Mouse (Mus musculus) lung, adult 18-20 months (tissue): Measurements from ENCODE around the gene Stap2.

Experiments
- DNase-seq, 2 experiments: peaks; one replicate each; pipeline ENCODE4 v3.0.0; 2022; ENCODE audit warnings: mixed read lengths in 2 of 2

Stap2 gene

DNA sequence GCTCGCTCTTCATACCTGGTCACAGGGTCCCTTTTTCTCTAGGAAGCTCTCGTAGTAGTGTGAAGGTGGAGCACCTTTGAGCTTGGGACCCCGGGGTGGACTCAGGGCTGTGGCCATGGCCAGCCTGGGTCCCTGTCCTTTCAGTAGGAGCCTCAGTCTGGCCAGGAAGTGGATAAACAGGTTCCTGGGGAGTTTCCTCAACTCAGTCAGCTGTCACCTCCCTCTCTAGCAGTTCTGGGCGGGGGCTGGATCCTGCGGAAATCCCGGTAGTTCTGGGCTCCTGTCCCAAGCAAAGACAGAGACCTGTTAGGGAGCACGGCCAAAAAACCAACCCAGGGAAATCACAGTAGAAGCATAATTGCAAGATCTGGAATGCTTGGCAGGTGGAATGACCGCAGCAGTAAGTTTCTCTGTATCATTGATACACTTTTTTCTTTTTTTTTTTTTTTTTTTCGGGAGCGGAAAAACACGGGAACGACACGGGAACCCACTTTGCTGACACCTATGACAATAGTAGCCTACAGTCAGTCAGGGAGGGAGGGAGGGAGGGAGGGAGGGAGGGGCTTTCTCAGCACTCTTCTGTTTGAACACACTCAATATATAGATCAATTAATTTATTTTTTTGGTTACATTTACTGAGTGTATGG is at the start of gene Stap2, which contains the start of gene Mpnd:
Gene Stap2, minus strand, starts transcription at position 170 of the 647 bp plus-strand sequence.
Gene Mpnd, plus strand, starts transcription at position 297 of the 647 bp plus-strand sequence.
- peak; percentile 81 to 89 for DNase-seq

DNA sequence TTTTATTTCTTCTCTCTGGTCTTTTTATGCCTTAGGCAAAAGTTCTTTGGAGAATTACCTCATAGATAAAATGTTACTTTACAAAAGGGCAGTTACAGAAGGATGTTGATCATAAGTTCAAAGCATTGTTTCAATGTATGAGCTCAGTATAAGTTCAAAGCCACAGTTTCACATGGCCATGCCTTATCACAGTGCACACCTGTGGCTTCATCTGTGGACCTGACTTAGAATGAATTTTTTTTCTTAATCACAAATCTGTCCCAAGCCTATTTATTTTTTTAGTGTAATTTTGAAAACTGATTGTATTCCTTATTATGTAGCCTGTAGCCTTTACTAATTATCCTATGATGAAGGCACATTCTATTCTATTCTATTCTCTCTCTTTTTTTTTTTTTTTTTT is 49.6 kb upstream of the Stap2 start:
- DNase-seq, result no peak

DNA sequence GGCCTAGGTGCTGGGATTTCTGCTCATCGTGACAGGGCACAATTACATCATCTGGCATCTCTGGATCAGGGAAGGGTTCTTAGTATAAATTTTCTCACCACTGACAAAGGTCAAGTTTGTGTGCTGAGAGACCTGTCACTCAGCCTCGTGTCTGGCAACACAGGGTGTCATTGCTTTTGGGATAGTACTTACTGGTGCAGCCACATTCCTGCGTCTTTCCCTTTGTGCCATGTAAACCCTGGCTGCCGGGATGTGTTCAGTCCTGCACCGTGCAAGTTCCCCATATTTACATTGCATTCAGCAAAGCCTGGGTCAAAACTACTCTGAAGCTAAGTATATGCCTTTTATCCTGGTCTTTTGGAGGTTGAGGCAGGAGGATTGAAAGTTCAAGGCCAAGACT is 46.0 kb upstream of the Stap2 start:
- DNase-seq, result no peak

DNA sequence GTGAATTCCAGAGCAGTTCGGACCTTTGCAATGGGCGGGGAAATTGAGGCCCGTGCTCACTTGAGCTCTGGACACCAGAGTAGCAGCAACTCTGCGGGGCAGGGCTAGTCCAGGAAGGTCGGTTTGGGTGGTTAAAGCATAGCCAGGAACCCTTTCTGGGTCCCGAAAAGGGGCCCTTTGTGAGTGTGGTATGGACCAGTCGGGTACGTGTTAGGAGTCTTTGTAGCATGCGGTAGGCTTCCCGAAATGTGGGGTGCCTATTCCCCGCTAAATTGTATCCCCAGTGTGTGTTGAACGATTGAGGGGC is 35.4 kb upstream of the Stap2 start:
- DNase-seq, result no peak

DNA sequence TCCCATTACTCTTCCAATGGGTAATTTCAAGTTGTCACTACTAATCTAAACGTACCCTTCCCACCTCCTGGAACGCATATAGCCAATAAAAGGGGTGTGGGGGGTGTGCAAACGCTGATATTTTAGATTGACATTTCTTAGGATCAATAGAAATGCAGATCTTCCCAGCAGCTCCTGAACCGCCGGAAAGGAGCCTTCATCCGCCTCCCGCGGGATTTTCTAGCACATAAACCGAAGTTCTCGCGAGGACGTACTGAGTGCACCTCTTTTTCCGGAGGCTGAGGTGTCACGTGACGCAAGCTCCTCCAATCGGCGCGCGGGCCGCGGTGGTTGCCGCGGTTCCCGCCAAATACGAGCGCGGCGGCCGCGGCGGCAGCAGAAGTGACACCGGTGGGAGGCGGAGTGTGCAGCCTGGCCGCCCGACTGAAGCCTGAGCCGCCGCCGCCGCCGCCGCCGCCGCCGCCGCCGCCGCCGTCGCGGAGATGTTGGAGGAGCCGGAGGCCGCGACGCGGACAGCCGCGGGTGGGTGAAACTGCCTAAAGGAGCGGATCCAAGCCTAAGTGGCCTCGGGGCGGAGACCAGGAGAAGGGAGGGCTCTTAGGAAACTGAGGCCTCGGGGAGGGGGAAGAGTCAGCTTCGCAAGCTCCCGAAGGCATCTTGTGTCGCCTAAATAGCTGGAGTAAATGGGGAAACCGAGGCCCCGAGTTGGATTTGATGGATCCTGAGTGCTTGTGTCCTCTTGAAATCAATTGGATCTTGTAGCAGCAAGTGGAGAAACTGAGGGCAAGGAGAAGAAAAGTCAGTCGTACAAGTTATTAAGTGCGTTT is 34.9 kb upstream of the Stap2 start, which contains the start of gene Chaf1a:
Gene Chaf1a, plus strand, starts transcription at position 410 of the 827 bp plus-strand sequence.
- peak; percentile 98 to 99 for DNase-seq

DNA sequence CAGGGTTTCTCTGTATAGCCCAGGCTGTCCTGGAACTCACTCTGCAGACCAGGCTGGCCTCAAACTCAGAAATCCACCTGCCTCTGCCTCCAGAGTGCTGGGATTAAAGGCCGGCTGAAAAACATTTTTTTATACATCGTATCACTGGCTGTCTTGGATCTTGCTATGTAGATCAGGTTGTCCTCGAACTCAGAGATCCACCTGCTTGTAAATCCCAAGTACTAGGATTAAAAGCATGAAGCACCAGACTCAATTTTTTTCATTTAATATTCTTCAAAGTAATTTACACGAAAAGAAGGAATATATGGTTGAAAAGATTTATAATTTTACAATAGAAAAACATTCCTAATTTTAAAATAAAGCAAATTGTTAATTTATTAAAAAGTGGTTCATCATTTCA is 34.0 kb upstream of the Stap2 start:
- no peak for DNase-seq

DNA sequence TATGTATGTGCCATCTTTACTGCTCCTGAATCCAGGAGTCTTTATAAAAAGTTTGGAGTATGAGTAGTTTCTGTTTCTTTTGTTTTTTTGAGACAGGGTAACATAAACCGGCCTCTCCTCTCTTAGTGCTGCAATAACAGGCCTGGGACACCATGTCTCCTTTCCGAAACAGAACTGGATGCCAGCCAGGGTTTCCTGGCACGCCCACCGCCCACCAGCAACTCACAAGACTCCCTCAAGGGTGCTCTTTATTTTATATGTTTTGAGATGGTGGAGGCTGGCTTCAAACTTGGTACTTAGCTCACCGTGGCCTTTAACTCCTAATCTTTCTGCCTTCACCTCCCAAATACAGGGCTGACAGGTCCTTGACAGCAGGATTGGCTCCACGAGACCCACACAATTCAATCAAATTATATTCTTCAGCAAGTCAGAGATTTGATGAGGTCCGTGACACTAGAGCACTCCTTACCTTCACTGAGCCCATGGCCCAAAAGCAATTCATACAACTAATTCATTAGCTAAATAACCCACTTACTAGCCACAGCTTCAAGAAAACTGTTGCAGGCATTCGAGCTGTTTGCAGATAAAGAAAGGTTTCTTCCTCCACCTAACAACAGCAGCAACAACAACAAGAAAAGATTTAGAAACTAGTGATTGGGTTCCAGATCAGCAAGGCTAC is 33.3 kb upstream of the Stap2 start:
- DNase-seq, result no peak

DNA sequence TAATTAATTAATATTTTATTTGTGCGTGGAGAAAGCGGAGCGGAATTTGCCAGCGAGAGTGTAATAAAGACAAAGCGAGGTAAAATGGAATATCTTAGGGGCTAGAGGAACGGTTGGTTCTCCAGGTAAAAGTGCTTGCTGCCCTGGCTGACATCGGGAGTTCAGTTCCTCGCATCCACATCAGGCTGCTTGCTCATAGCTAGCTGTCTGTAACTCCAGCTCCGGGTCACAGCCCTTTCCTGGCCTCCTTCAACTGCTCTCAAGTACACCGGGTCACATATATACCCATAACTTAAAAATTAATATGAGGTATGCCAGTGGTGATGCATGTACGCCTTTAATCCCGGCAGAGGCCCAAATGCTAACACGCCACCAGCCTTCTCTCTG is 31.5 kb upstream of the Stap2 start:
- DNase-seq, result no peak

DNA sequence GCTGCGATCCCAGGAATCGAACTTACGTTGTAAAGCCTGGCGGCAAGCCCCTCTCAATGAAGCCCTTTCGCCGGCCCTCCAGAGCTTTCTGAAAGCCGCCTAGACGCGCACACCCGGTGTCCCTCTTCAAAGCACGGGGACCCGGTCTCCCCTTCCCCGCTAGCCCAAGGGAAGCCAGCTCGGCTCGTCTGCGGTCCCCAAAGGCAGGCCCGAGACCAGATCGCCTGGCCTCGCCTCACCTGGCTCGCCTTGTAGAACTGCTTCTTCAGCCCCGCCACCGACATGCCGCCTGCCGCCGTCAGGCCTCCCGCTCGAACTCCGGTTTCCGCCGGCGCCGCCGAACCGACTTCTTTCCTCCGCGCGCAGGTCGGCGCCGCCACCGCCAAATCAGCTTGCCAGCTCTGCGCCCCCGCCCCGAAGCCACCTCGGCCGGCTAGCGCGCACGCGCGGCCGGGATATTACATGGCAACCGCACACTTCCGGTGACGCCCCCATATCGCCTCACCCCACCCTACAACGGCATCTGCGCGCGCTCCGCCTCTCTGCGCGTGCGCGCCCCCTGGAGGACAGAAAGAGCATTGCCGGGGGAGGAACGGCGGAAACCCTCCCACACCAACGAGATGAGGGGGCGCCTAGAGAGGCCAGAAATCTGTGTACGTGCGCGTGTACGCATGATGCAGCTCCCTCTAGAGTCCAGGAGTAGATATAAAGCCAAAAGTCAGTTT is 31.0 kb upstream of the Stap2 start, which contains the start of gene Sh3gl1:
Gene Sh3gl1, minus strand, starts transcription at position 460 of the 725 bp plus-strand sequence.
- peak; percentile 98 to 99 for DNase-seq

DNA sequence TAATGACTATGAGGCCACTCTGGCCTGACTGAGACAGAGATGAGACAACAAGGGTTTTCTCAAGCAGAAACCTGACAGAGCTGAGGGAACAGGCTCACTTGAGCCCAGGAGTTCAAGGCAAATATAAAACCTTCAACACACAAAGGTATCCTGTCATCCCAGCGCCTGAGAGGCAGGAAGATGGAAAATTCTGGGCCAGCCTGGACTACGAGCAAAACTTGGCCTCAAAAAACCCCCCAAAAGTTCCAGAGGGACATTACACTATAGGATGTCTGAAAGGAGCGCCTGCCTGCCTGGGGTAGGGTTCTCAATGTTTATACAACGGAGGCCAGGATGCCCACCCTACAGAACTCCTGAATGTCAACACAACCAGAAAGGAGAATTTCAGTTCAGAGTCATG is 29.8 kb upstream of the Stap2 start:
- no peak for DNase-seq

DNA sequence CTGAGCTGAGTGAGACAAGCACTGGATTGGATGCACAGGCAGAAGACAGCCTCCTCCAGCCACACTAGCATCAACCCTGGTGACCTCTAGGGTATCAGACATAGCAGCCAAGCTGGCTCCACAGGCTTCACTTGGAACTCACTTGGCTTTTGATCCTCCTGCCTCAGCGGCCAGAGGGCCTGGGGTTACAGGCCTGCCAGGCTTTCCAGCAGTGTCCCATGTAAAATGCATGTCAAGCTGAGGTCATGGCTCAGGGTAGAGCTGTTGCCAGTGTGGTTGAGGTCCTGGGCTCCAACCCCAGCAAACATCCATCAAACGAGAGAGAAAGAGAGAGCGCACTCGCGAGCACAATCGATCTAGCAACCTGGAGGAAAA is 29.3 kb upstream of the Stap2 start:
- no peak for DNase-seq

DNA sequence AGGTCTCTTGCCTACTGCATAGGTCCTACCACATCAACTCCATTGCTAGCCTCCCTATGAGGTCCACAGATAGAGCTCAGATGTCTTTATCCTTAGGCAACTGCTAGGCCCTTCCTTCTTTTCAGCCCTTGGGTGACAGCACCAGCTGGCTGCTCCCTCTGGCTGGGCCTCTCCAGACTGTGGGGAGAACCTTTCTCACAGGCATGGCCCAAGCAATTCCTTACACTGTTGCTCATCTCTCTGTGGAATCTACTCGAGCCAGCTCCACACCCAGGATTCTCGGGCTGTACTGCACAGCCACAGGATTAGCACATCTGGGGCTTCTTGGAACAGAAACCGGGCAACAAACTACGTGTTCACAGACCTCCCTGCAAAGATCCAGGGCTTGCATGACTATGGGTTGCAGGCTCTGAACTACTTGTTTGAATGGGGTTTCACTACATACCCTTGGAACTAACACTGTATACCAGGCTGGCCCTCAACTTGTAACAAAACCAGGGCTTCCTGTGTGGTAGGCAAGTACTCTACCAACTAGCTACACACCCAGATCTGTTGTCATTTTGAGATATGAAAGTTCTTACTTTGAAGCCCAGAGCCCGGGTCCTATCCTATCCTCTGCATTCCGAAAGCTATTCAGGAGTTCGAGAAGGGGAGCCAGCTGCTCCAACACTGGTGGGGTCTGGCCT is 28.8 kb upstream of the Stap2 start:
- DNase-seq, result no peak

DNA sequence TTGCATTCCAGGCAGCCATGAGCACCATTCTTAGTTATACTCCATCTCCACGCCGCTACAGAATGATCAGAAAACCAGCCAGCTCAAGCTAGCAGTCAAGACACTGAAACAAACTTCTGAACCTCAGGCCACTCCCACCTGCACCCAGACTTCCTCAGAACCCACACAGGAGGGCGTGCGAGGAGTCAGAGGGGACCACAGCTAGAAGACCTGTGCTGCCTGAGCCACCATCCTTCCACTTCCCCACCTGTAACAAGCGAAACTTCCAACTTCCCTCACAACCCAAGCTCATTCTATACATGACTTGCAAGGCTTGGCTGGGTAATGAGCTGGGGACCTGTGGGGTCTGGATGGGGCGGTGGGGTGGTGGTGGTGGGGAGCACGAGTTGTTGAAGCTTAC is 27.4 kb upstream of the Stap2 start:
- no peak for DNase-seq

DNA sequence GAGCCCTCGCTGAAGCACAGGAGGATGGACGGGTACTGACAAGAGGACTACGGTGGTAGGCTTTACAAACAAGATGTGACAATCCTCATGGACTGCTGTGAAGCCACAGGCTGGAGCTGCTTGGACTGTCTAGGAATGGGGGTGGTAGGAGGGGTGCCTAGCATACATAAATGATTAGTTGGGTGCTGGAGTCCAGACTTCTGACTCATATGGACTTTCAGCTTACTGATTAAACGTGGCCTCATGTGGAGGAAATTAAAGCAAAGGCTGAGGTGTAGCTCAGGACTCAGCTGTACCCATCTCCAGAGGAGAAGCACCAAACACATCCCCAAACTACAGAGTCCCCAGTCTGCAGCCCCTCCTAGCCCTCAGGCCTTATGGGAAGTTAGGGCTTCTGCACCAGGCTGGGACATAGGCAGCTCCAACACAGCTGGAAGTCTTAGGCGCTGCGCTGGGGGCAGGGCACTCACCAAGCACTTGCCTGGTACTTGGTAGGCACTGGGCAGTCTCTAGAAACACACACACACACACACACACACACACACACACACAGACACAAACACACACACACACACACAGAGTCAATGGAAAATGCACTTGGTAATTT is 26.8 kb upstream of the Stap2 start:
- DNase-seq, result no peak

DNA sequence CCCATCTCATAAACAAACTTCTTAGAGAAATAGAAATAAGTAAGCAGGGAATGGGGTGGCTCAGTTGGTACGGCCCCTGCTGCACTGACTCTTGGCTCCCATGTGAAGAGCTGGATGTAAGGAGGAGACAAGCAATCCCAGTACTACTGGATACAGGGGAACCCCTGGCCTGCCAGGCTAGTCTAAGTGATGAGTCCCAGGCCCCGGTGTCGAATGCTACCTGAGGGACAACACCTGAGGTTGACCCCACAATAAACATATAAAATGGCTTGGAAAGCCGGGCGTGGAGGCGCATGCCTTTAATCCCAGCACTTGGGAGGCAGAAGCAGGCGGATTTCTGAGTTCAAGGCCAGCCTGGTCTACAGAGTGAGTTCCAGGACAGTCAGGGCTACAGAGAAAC is 26.0 kb upstream of the Stap2 start:
- no peak for DNase-seq

DNA sequence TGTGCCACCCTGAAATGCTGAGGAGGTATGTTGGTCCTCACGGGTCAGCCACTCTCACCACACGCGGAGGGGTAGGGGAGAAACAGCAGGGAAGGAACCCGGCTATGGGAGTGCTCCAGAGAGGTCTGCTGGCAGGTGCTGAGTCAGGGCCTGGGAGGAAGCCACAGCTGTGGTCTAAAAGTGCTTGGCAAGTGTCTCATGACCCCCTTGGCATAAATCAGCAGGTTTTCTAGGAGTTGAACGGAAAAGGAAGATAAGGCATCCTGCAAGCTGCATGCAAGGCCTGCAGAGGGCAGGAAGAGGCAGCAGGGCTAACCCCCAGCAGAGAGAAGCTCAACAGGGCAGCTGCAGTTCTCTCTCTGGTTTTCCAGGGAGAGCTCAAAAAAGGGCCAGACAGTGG is 25.5 kb upstream of the Stap2 start:
- DNase-seq, result peak; percentile 35 to 49

DNA sequence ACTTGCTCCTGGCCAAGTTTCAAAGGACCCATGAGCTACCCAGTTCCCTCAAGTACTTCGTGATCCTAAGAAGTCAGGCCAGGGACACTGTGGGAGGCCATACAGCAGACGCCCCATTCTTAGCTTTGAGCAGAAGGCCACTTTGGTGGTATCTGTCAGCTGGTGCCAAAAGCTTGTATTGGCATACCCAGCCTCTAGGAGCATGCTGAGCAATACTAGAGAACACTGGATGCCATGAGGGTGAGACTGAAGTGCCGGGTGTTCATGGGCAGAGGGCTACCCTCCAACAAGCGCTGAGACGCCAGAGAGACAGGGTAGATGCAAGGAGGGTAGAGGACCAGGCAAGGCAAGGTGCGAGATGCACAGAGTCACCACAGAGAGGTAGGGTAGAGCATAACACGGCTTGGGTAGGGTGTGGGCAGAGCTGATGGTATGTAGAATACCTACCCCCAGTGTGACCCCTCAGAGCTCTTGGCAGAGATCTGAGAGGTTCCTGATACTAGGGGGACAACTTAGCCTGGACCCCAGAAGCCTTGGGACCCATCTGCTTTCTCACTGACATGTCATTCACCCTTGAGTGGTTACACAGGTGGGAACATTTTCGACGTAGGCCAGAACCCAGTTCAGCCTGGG is 25.0 kb upstream of the Stap2 start:
- no peak for DNase-seq

DNA sequence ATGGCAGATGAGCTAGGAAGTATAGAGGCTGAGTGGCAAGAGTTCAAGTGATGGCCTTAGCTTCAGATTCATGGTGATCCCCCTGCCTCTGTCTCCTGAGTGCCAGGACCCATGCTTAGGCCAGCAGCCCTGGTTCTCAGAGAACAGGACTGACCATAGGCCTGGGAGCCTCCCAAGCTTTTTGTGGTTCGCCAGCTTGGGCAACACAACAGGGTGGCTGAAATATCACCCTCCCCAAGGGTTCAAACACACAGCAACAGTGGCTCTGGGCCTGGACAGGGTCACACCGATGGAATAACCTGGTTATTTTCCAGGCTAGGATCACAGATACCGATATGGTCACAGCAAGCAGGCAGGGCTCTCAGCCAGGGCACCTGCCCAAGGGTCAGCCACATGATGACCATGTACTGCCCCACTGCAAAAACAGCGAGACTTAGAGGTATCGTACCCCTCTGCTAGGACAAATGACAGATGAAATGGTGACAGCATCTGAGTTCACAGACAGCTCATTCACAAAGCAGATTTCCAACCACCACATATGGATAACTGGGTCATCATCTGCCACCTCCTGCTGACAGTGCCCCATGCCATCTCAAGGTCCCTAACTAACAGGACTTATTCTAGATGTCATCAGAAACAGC is 22.5 kb upstream of the Stap2 start:
- DNase-seq, result no peak

DNA sequence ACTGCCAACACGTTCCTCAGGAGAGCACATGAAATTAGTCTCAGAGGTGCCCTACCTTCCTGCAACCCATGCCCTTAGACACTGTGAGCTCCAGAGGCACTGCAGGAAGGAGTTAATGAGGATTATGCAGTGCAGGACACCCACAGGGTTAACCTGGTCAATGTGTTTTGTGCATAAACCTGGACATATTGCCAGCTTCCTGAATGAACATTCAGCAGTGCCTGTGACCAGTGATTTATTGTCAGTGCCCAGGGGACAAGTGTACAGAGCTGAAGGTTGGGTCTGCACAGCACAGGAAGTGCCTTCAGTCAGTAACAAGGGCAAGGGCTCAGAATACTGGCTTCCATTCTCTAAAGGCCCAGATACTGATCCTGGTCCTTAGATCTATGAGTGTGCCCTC is 21.5 kb upstream of the Stap2 start:
- DNase-seq, result no peak

DNA sequence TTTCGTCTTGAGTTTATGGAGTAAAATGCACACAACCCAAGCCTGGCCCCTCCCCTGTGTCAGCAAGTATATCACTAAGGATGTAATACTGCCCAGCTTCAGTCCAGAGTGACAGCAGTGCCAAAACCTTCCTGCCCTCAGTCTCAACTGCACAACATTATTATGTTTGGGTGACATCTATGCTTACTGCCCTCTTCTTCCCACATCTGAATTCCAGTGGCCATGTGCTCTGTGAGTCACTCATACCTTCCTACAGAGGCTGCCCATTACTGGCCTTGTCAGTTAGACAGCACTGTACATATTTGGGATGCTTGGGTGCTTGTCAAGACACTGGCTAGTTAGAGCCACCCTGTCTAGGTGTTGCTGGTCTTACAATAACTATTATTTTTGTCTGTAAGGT is 20.9 kb upstream of the Stap2 start:
- no peak for DNase-seq

DNA sequence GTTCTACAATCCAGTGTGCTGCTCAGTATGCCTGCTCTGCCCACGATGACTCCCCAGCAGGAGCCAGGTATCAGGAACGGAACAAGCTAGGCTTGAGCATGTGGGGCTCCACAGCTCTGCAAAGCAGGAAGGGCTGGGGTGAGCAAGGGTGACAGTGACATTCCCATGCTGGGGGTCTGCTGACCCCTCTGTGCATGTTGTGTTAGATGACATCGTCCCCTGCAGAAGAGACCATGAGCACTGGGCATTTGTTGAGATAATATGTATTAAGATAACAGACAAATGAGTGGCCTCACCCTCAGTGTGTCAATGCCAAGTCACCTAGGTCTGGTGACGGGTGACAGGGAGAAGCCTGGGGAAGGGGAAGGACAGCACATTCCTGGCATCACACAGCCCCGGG is 19.5 kb upstream of the Stap2 start:
- no peak for DNase-seq
